Mouse (Mus musculus) liver, adult 2 months (tissue): ENCODE measurements around the gene Gm17359.

Source experiments
- CTCF ChIP-seq: fragments of 200-500 bp; IDR thresholded peaks from 2 replicates; pipeline ENCODE4 v1.5.1; 2011; ENCODE audit warnings: low read depth, low read length, control low read depth
- POLR2A ChIP-seq: fragments of 200-500 bp; IDR thresholded peaks from 2 replicates; pipeline ENCODE4 v1.6.1; 2011; ENCODE audit warnings: low read length, control low read depth; ENCODE audit not compliant: insufficient read depth; ENCODE audit errors: extremely low read depth

DNA sequence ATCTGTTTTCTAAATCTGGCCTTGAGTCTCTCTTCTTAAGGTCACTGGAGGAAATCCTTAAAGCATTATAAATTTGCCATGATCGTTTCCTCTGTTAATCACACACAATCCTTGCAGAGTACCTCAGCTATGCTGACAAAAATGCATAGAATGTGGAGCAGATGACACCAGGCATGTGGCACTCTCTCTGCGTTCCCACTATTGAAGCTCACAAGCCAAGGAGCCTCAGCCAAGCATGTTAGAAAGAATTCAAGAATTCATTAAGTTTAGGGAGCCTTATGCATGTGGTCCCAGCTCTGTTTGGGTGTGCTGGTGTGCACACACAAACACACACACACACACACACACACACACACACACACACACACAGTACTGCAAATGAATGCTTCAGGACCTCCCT, 75.2 kb downstream of the Gm17359 start:
- TF ChIP-seq POLR2A (no peak), CTCF (no peak)
